Mouse (Mus musculus) WW6 (cell line): ENCODE data around the gene Tm9sf4.

Source experiments
- DNase-seq: peaks from one replicate; pipeline ENCODE4 v3.0.0-alpha.2; 2013; ENCODE audit warnings: low read depth, low spot score

Gene Tm9sf4

GRCm38 (mm10) chr2:153259030-153259863 is 98.1 kb downstream of the Tm9sf4 start:
- no peak for DNase-seq
